Mouse (Mus musculus): ENCODE results near the gene Tmem121b. TPM values are rescaled to one million over a fixed set of nuclear protein-coding genes. Genes with fewer than 3 reads are reported as not detected.

Gene Tmem121b
- polyA plus RNA-seq, 1 experiment: 0.04 TPM

- DNase-seq (ENCODE audit: low read depth): no peak
Observed at GRCm38 (mm10) chr6:120492499-120493373, 871 bp downstream of the Tmem121b start.

- DNase-seq (ENCODE audit: low read depth): no peak
Observed at GRCm38 (mm10) chr6:120491862-120492498, 1.6 kb downstream of the Tmem121b start.

- no peak for DNase-seq (ENCODE audit: low read depth)
Observed at GRCm38 (mm10) chr6:120491064-120491463, 2.5 kb downstream of the Tmem121b start.

GRCm38 (mm10) chr6:120489461-120489860 is 4.1 kb downstream of the Tmem121b start:
- no peak for DNase-seq (ENCODE audit: low read depth)

GRCm38 (mm10) chr6:120488647-120489046 is 5.0 kb downstream of the Tmem121b start:
- no peak for DNase-seq (ENCODE audit: low read depth)

- DNase-seq (ENCODE audit: low read depth): no peak
Observed at GRCm38 (mm10) chr6:120486051-120486510, 7.5 kb downstream of the Tmem121b start.

- DNase-seq (ENCODE audit: low read depth): no peak
Observed at GRCm38 (mm10) chr6:120485038-120485437, 8.6 kb downstream of the Tmem121b start.

GRCm38 (mm10) chr6:120483211-120483626 is 10.4 kb downstream of the Tmem121b start:
- peak; percentile 16 for DNase-seq (ENCODE audit: low read depth)

GRCm38 (mm10) chr6:120482756-120483155 is 10.9 kb downstream of the Tmem121b start:
- DNase-seq (ENCODE audit: low read depth): no peak

GRCm38 (mm10) chr6:120482021-120482420 is 11.6 kb downstream of the Tmem121b start:
- DNase-seq (ENCODE audit: low read depth): no peak

- no peak for DNase-seq (ENCODE audit: low read depth)
Observed at GRCm38 (mm10) chr6:120481538-120481937, 12.1 kb downstream of the Tmem121b start.

- DNase-seq (ENCODE audit: low read depth): no peak
Observed at GRCm38 (mm10) chr6:120480361-120480760, 13.2 kb downstream of the Tmem121b start.

- no peak for DNase-seq (ENCODE audit: low read depth)
Observed at GRCm38 (mm10) chr6:120479302-120479701, 14.3 kb downstream of the Tmem121b start.

GRCm38 (mm10) chr6:120475288-120475687 is 18.3 kb downstream of the Tmem121b start:
- DNase-seq (ENCODE audit: low read depth): no peak

- no peak for DNase-seq (ENCODE audit: low read depth)
Observed at GRCm38 (mm10) chr6:120473427-120473826, 20.2 kb downstream of the Tmem121b start.

- DNase-seq (ENCODE audit: low read depth): no peak
Observed at GRCm38 (mm10) chr6:120472455-120473140, 21.0 kb downstream of the Tmem121b start.

- DNase-seq (ENCODE audit: low read depth): no peak
Observed at GRCm38 (mm10) chr6:120471991-120472441, 21.6 kb downstream of the Tmem121b start.

GRCm38 (mm10) chr6:120470666-120471065 is 22.9 kb downstream of the Tmem121b start:
- DNase-seq (ENCODE audit: low read depth): no peak

GRCm38 (mm10) chr6:120469770-120470169 is 23.8 kb downstream of the Tmem121b start:
- DNase-seq (ENCODE audit: low read depth): no peak

- DNase-seq (ENCODE audit: low read depth): no peak
Observed at GRCm38 (mm10) chr6:120469268-120469667, 24.3 kb downstream of the Tmem121b start.

GRCm38 (mm10) chr6:120468259-120468658 is 25.3 kb downstream of the Tmem121b start:
- DNase-seq (ENCODE audit: low read depth): no peak
